In the genomic region with DNA sequence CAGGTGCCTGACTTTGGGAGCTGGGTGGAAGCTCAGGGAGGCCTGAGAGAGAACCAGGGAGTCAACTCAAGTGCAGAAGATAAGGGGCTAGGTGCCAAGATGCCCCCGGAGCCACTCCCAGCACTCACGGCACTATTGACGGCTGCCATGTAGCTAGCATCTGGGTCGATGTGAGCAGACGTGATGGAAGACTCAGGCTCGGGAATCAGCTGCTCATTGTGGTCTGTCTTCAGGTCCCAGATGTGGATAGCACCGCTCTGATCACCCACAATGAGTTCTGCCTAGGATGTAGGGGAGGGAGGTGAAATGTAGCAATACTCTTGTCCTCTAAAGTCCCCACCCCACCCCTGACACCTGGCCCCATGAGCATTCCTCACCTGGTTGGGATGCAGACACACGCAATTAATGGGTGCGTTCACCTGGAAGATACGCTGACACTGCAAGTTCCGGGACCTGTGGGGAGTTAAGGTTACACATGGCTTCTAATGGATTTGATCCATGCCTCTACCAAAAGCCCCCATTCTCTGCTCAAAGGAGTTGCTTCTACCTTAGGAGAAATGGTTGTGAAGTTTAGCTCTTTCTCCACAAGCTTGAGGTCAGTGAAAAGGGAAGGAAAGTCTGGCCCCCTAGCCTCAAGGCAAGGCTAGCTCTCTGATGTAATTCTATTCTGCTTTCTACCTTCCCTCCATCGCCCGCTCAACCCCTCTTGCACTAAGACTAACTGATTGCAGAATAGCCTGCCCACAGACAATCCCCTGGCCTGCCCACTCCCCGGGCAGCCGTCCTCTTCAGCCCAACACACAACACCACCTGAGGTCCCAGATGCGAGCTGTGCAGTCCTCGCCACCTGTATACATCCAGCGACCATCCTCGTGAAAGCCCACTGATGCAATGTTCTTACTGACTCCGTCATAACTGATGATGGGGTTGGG, we compare ENCODE assay signal across 9 mouse cellular contexts. TPM values are rescaled to one million over a fixed set of nuclear protein-coding genes. Genes with fewer than 3 reads are reported as not detected.
DNase-seq lines count a peak whose midpoint lies in the region; ATAC-seq lines count a peak whose summit lies in the region.
"Had no signal": no experiment of that assay in that cellular context is flagged by ENCODE, and none has a peak within 500 bp of the region (broad histone marks: within the 10 kb centered on the region; RNA-seq: fewer than 3 reads in every experiment).

No protein-coding gene starts in this region.

- intact Hi-C loops in heart, postnatal 25 days (cut with DNase I): loop anchor here (5.0 kb wide), 2 partner anchors 35 to 195 kb away; no protein-coding TSS in a partner anchor

- no peak for ATAC-seq in heart, embryonic 13.5 days (ENCODE audit: extremely low read depth, insufficient number of reproducible peaks, low FRiP score, low TSS enrichment)
- ATAC-seq in hindbrain, embryonic 16.5 days: no peak
- no peak for ATAC-seq in midbrain, embryonic 13.5 days
- ATAC-seq in inflammation-experienced regulatory T-cells, adult 6 months: no peak

- whole genome bisulfite sequencing in heart, embryonic 13.5 days: 91% methylated on average over 20 of the region's 20 CpGs
- 92% methylated on average over 20 of the region's 20 CpGs for WGBS in embryonic facial prominence, embryonic 10.5 days
- WGBS in hindbrain, embryonic 16.5 days: 92% methylated on average over 20 of the region's 20 CpGs
- 94% methylated on average over 20 of the region's 20 CpGs for WGBS in midbrain, embryonic 13.5 days

- no peaks in the 10 kb centered on the region for H3K27me3 ChIP-seq in heart, embryonic 13.5 days (replicated peaks)
- no peaks in the 10 kb centered on the region for H3K27me3 ChIP-seq in embryonic facial prominence, embryonic 10.5 days (replicated peaks; ENCODE audit: low read depth, poor library complexity, severe bottlenecking)
- H3K27me3 ChIP-seq in hindbrain, embryonic 16.5 days (replicated peaks; ENCODE audit: control insufficient read depth, insufficient read depth, low read length): no peaks in the 10 kb centered on the region
- no peaks in the 10 kb centered on the region for H3K27me3 ChIP-seq in midbrain, embryonic 13.5 days

- peaks cover 41% of the 10 kb centered on the region for H3K4me1 ChIP-seq in heart, embryonic 13.5 days
- H3K4me1 ChIP-seq in embryonic facial prominence, embryonic 10.5 days: peaks cover 48% of the 10 kb centered on the region
- peaks cover 27% of the 10 kb centered on the region for H3K4me1 ChIP-seq in hindbrain, embryonic 16.5 days (ENCODE audit: control insufficient read depth, insufficient read depth, low read depth, low read length)
- H3K4me1 ChIP-seq in midbrain, embryonic 13.5 days (replicated peaks): peaks cover 34% of the 10 kb centered on the region

- peaks cover 48% of the 10 kb centered on the region for H3K36me3 ChIP-seq in heart, embryonic 13.5 days
- H3K36me3 ChIP-seq in embryonic facial prominence, embryonic 10.5 days (replicated peaks): peaks cover 57% of the 10 kb centered on the region
- H3K36me3 ChIP-seq in hindbrain, embryonic 16.5 days (ENCODE audit: control insufficient read depth, insufficient read depth, low read length): peaks cover 20% of the 10 kb centered on the region
- peaks cover 50% of the 10 kb centered on the region for H3K36me3 ChIP-seq in midbrain, embryonic 13.5 days

- no peaks in the 10 kb centered on the region for H3K9me3 ChIP-seq in heart, embryonic 13.5 days
- no peaks in the 10 kb centered on the region for H3K9me3 ChIP-seq in embryonic facial prominence, embryonic 10.5 days
- no peaks in the 10 kb centered on the region for H3K9me3 ChIP-seq in hindbrain, embryonic 16.5 days (ENCODE audit: control insufficient read depth, low read length)
- no peaks in the 10 kb centered on the region for H3K9me3 ChIP-seq in midbrain, embryonic 13.5 days

- peak overlapping the region; percentile 77; the same call in 1 of the 2 replicates for H3K4me3 ChIP-seq in heart, embryonic 13.5 days
- peak overlapping the region; percentile 87 for H3K4me3 ChIP-seq in embryonic facial prominence, embryonic 10.5 days
- no peak overlapping the region; the same call in 1 of the 2 replicates for H3K4me3 ChIP-seq in hindbrain, embryonic 16.5 days (ENCODE audit: low read length)
- peak overlapping the region; percentile 74 for H3K4me3 ChIP-seq in midbrain, embryonic 13.5 days (replicated peaks)

- H3K9ac ChIP-seq in heart, embryonic 13.5 days: peak overlapping the region; percentile 90
- 0 out of 2 replicates have a peak overlapping the region, but pooled peaks have one; percentile 74 for H3K9ac ChIP-seq in hindbrain, embryonic 16.5 days (ENCODE audit: low read depth, low read length)
- peak overlapping the region; percentile 83 for H3K9ac ChIP-seq in midbrain, embryonic 13.5 days (replicated peaks)

- no peak for DNase-seq in heart, postnatal 25 days (ENCODE audit: low spot score)
- DNase-seq in embryonic facial prominence, embryonic 10.5 days (ENCODE audit: low spot score): no peak
- no peak for DNase-seq in retina, embryonic 14.5 days (ENCODE audit: low spot score)
- DNase-seq in kidney, adult 9 months: no peak
- DNase-seq: lung, postnatal 4 days had no signal

- no peak overlapping the region for H3K27ac ChIP-seq in heart, embryonic 13.5 days (replicated peaks)
- H3K27ac ChIP-seq in embryonic facial prominence, embryonic 10.5 days (replicated peaks): no peak overlapping the region
- H3K27ac ChIP-seq in hindbrain, embryonic 16.5 days (ENCODE audit: low read depth, low read length): no peak overlapping the region
- H3K27ac ChIP-seq in midbrain, embryonic 13.5 days: no peak overlapping the region

- peak overlapping the region; percentile 73 for H3K4me2 ChIP-seq in heart, embryonic 13.5 days
- peak overlapping the region; percentile 61 for H3K4me2 ChIP-seq in hindbrain, embryonic 16.5 days (ENCODE audit: low read length)
- peak overlapping the region; percentile 59 for H3K4me2 ChIP-seq in midbrain, embryonic 13.5 days (replicated peaks)

RNA-seq across cellular contexts. Expression of a gene that starts 1.6 kb away (rescaled TPM):
- polyA plus RNA-seq in heart, embryonic 13.5 days (2015; fragmentation: Nextera tagmentation; extraction: Ambion mirVana): 18.1 TPM in 2 replicates
- 10 to 100 TPM in 1 of 2 experiments, 1 to 10 TPM in 1; 9.4 to 11.3 TPM for total RNA-seq in heart, postnatal 25 days (2021)
- 37.5 and 39.0 TPM in 2 replicates for polyA plus RNA-seq in embryonic facial prominence, embryonic 10.5 days (2016; fragmentation: Nextera tagmentation; extraction: Ambion mirVana)
- polyA plus RNA-seq in hindbrain, embryonic 16.5 days (2015; fragmentation: Nextera tagmentation; extraction: Ambion mirVana): 36.2 and 39.3 TPM in 2 replicates
- polyA plus RNA-seq in midbrain, embryonic 13.5 days (2015; fragmentation: Nextera tagmentation; extraction: Ambion mirVana): 38.6 and 41.4 TPM in 2 replicates
- polyA plus RNA-seq in inflammation-experienced regulatory T-cells, adult 6 months (2017; shearing (Covaris generic)): 10 to 100 TPM; 14.0 to 14.9 (median 14.5) TPM

RNA-seq across cellular contexts. Expression of a gene that starts 3.6 kb away (rescaled TPM):
- polyA plus RNA-seq in heart, embryonic 13.5 days (2015; fragmentation: Nextera tagmentation; extraction: Ambion mirVana): 0.27 TPM in 1 of 2 replicates, not detected in the other
- total RNA-seq in heart, postnatal 25 days (2021): not detected
- 0.36 and 0.67 TPM in 2 replicates for polyA plus RNA-seq in embryonic facial prominence, embryonic 10.5 days (2016; fragmentation: Nextera tagmentation; extraction: Ambion mirVana)
- polyA plus RNA-seq in hindbrain, embryonic 16.5 days (2015; fragmentation: Nextera tagmentation; extraction: Ambion mirVana): 0.65 and 1.2 TPM in 2 replicates
- polyA plus RNA-seq in midbrain, embryonic 13.5 days (2015; fragmentation: Nextera tagmentation; extraction: Ambion mirVana): not detected in 2 replicates
- not detected for polyA plus RNA-seq in inflammation-experienced regulatory T-cells, adult 6 months (2017; shearing (Covaris generic))

RNA-seq across cellular contexts. Expression of a gene that starts 7.1 kb away (rescaled TPM):
- polyA plus RNA-seq in heart, embryonic 13.5 days (2015; fragmentation: Nextera tagmentation; extraction: Ambion mirVana): 61.3 and 66.8 TPM in 2 replicates
- total RNA-seq in heart, postnatal 25 days (2021): 10 to 100 TPM; 42.3 to 43.3 TPM
- 71.0 and 72.8 TPM in 2 replicates for polyA plus RNA-seq in embryonic facial prominence, embryonic 10.5 days (2016; fragmentation: Nextera tagmentation; extraction: Ambion mirVana)
- 83.9 and 85.4 TPM in 2 replicates for polyA plus RNA-seq in hindbrain, embryonic 16.5 days (2015; fragmentation: Nextera tagmentation; extraction: Ambion mirVana)
- polyA plus RNA-seq in midbrain, embryonic 13.5 days (2015; fragmentation: Nextera tagmentation; extraction: Ambion mirVana): 48.3 and 54.9 TPM in 2 replicates
- polyA plus RNA-seq in inflammation-experienced regulatory T-cells, adult 6 months (2017; shearing (Covaris generic)): 1 to 10 TPM; 3.5 to 6.9 (median 4.6) TPM

RNA-seq across cellular contexts. Expression of a gene that starts 7.2 kb away (rescaled TPM):
- 24.5 and 25.9 TPM in 2 replicates for polyA plus RNA-seq in heart, embryonic 13.5 days (2015; fragmentation: Nextera tagmentation; extraction: Ambion mirVana)
- total RNA-seq in heart, postnatal 25 days (2021): 10 to 100 TPM; 11.1 to 11.4 TPM
- 35.5 and 36.6 TPM in 2 replicates for polyA plus RNA-seq in embryonic facial prominence, embryonic 10.5 days (2016; fragmentation: Nextera tagmentation; extraction: Ambion mirVana)
- 42.3 and 43.5 TPM in 2 replicates for polyA plus RNA-seq in hindbrain, embryonic 16.5 days (2015; fragmentation: Nextera tagmentation; extraction: Ambion mirVana)
- 44.0 and 45.1 TPM in 2 replicates for polyA plus RNA-seq in midbrain, embryonic 13.5 days (2015; fragmentation: Nextera tagmentation; extraction: Ambion mirVana)
- polyA plus RNA-seq in inflammation-experienced regulatory T-cells, adult 6 months (2017; shearing (Covaris generic)): 10 to 100 TPM; 22.1 to 49.8 (median 23.6) TPM

RNA-seq across cellular contexts. Expression of a gene that starts 11.1 kb away (rescaled TPM):
- 0.55 and 0.76 TPM in 2 replicates for polyA plus RNA-seq in heart, embryonic 13.5 days (2015; fragmentation: Nextera tagmentation; extraction: Ambion mirVana)
- total RNA-seq in heart, postnatal 25 days (2021): under 1 TPM; 0.14 to 0.39 TPM
- 3.1 and 3.9 TPM in 2 replicates for polyA plus RNA-seq in embryonic facial prominence, embryonic 10.5 days (2016; fragmentation: Nextera tagmentation; extraction: Ambion mirVana)
- 43.6 and 44.6 TPM in 2 replicates for polyA plus RNA-seq in hindbrain, embryonic 16.5 days (2015; fragmentation: Nextera tagmentation; extraction: Ambion mirVana)
- 24.7 and 29.1 TPM in 2 replicates for polyA plus RNA-seq in midbrain, embryonic 13.5 days (2015; fragmentation: Nextera tagmentation; extraction: Ambion mirVana)
- polyA plus RNA-seq in inflammation-experienced regulatory T-cells, adult 6 months (2017; shearing (Covaris generic)): under 1 TPM in 2 of 3 experiments, not detected in 1; 0.16 to 0.23 TPM
